Mouse (Mus musculus): ENCODE data around the gene Gabarap. TPM values are rescaled to one million over a fixed set of nuclear protein-coding genes. Genes with fewer than 3 reads are reported as not detected.
A peak's percentile ranks its signal among the peaks of the same experiment; 100 is the strongest.

Gene Gabarap
- total and polyA plus RNA-seq, 3 experiments, result 132 to 241 TPM; not detected in 1

DNA sequence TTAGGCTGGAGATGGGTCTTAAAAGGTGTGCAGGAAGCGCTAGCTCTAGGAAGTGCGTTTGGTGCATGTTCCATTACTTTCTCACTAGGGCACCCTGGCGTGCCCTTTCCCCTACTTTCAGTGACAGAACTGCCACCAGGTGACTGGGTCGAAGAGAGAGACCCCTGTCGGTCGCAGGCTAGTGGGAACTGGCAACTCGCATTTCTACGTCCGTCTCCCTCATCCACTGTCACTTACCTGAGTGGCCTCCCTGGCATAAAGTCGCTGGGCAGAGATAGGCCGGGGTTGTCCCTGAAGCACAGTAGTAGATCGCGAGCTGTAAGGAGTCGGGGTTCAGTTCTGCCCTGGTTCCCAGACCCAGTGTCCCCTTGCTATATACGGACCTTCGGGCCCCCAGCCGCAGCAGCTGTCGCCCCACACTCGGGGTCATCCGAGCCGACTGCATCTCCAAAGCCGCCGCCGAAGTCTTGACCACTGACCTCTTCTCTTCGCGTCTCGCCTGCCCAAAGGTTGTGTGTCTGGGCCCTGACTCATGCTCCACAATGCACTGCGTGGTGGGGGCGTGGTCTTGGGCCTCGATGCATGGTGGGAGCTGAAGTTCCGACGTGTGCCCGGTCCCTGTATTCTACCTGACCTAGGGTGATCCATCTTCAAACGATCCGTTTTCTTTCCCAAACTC lies 24.1 kb downstream of the Gabarap start, which contains the start of gene Acadvl:
TSS of gene Acadvl (minus strand) at position 532 of the 679 bp plus-strand sequence.
- TF ChIP-seq TBP (IDR thresholded peaks at IDR 0.05; ENCODE audit: low read depth, low read length), result peak; percentile 69
- TF ChIP-seq HCFC1 (IDR thresholded peaks at IDR 0.05; ENCODE audit: low read depth, low read length), result peak; percentile 98
- TF ChIP-seq POLR2AphosphoS2 (IDR thresholded peaks at IDR 0.05; ENCODE audit: low read length), result peak; percentile 97
- TF ChIP-seq MAX (IDR thresholded peaks at IDR 0.05; ENCODE audit: low read length), result peak; percentile 41; the same call in 1 of the 2 replicates
- no peak for TF ChIP-seq MEF2A (IDR thresholded peaks at IDR 0.05; ENCODE audit: extremely low read depth, insufficient replicate concordance, low read depth, low read length, poor library complexity, severe bottlenecking)
- TF ChIP-seq CTCF (IDR thresholded peaks at IDR 0.05 in 2 of 3, conservative IDR thresholded peaks at IDR 0.05 in 1 of 3; ENCODE audit: control insufficient read depth in 1 of 3, insufficient read depth in 1 of 3, low read depth in 2 of 3, low read length in 3 of 3, poor library complexity in 1 of 3, severe bottlenecking in 1 of 3), result peak; percentile 40 to 59 (median 50); a peak in 5 of 6 replicates
- peak; percentile 82; the same call in 1 of the 2 replicates for TF ChIP-seq ZMIZ1 (IDR thresholded peaks at IDR 0.05; ENCODE audit: low read depth, low read length)
- TF ChIP-seq TCF12 (IDR thresholded peaks at IDR 0.05; ENCODE audit: low read depth, low read length), result peak; percentile 67
- TF ChIP-seq USF1 (IDR thresholded peaks at IDR 0.05; ENCODE audit: low read depth, low read length), result peak; percentile 50
- peak; percentile 90 for TF ChIP-seq KAT2A (conservative IDR thresholded peaks at IDR 0.05; ENCODE audit: low read depth, low read length)
- peak; percentile 42; the same call in 1 of the 2 replicates for TF ChIP-seq NRF1 (IDR thresholded peaks at IDR 0.05; ENCODE audit: insufficient read depth, low read depth, low read length, poor library complexity, severe bottlenecking)
- peak in 1 of 2 experiments; percentile 87; a peak in 2 of 4 replicates for TF ChIP-seq POLR2A (IDR thresholded peaks at IDR 0.05; ENCODE audit: control insufficient read depth in 1 of 2, insufficient read depth in 1 of 2, low read depth in 1 of 2, low read length in 2 of 2, poor library complexity in 1 of 2)
- peak; percentile 85 for TF ChIP-seq MXI1 (IDR thresholded peaks at IDR 0.05; ENCODE audit: low read depth, low read length)
- peak; percentile 83 for TF ChIP-seq SIN3A (IDR thresholded peaks at IDR 0.05; ENCODE audit: low read length)
- TF ChIP-seq GABPA (IDR thresholded peaks at IDR 0.05; ENCODE audit: low read depth, low read length), result 0 out of 2 replicates have a peak, but pooled peaks have one; percentile 19
- TF ChIP-seq MAZ (IDR thresholded peaks at IDR 0.05; ENCODE audit: low read depth, low read length), result peak; percentile 85; the same call in 1 of the 2 replicates
- TF ChIP-seq ZC3H11A (IDR thresholded peaks at IDR 0.05; ENCODE audit: low read depth, low read length), result no peak
- TF ChIP-seq SMC3 (IDR thresholded peaks at IDR 0.05; ENCODE audit: low read depth, low read length), result peak; percentile 40; the same call in 1 of the 2 replicates
- TF ChIP-seq TAL1 (IDR thresholded peaks at IDR 0.05; ENCODE audit: low read length), result no peak
- TF ChIP-seq ZNF384 (IDR thresholded peaks at IDR 0.05; ENCODE audit: low read depth, low read length), result peak; percentile 26; the same call in 1 of the 2 replicates
- TF ChIP-seq BHLHE40 (IDR thresholded peaks at IDR 0.05; ENCODE audit: borderline replicate concordance, low read depth, low read length), result no peak
- no peak for TF ChIP-seq USF2 (IDR thresholded peaks at IDR 0.05; ENCODE audit: borderline replicate concordance in 1 of 2, insufficient read depth in 1 of 2, low read depth in 1 of 2, low read length in 2 of 2)
- TF ChIP-seq GATA1 (IDR thresholded peaks at IDR 0.05; ENCODE audit: low read depth, low read length), result no peak
- no peak for TF ChIP-seq JUND (IDR thresholded peaks at IDR 0.05; ENCODE audit: low read depth, low read length)
- TF ChIP-seq ELF1 (IDR thresholded peaks at IDR 0.05; ENCODE audit: low read depth, low read length), result peak; percentile 64
- TF ChIP-seq NELFE (IDR thresholded peaks at IDR 0.05; ENCODE audit: low read depth, low read length), result peak; percentile 84
- no peak for TF ChIP-seq CHD2 (IDR thresholded peaks at IDR 0.05; ENCODE audit: low read length)
- DNase-seq (ENCODE audit: low read depth, low spot score), result peak; percentile 95
- H3K4me1 ChIP-seq (ENCODE audit: control insufficient read depth in 1 of 2, insufficient read depth in 2 of 2, low read length in 2 of 2), result peaks cover 6 to 30% of the 10 kb centered on the region in 2 experiments

More for the DNA sequence above, 24.1 kb downstream of the Gabarap start, which contains the start of gene Acadvl:
- H3K9ac ChIP-seq (ENCODE audit: control insufficient read depth, low read depth, low read length, poor library complexity, severe bottlenecking), result peak within 1 kb of the TSS; percentile 84
- no peaks in the 10 kb centered on the region for H3K27me3 ChIP-seq (ENCODE audit: control insufficient read depth in 1 of 2, insufficient read depth in 2 of 2, low read length in 2 of 2)
- H3K27ac ChIP-seq (ENCODE audit: control insufficient read depth, low read depth, low read length), result peak within 1 kb of the TSS; percentile 22
- peak within 1 kb of the TSS; percentile 82 to 86 for H3K4me3 ChIP-seq (ENCODE audit: control insufficient read depth in 1 of 2, insufficient read depth in 1 of 2, low read depth in 2 of 2, low read length in 2 of 2)
- H3K79me2 ChIP-seq (ENCODE audit: control insufficient read depth, insufficient read depth, low read length, poor library complexity), result peaks cover 20% of the 10 kb centered on the region
- peaks cover 0 to 32% of the 10 kb centered on the region in 2 experiments; a peak in 2 of 4 replicates for H3K36me3 ChIP-seq (ENCODE audit: control insufficient read depth in 1 of 2, insufficient read depth in 2 of 2, low read length in 2 of 2)
- no peaks in the 10 kb centered on the region for H3K9me3 ChIP-seq (replicated peaks; ENCODE audit: insufficient read depth, low read length)
